Mouse (Mus musculus) limb, embryonic 12.5 days (tissue): ENCODE data around the gene Strada. TPM values are rescaled to one million over a fixed set of nuclear protein-coding genes. Genes with fewer than 3 reads are reported as not detected.

Experiments used
- ATAC-seq: fragments of 200-750 bp; cut with Nextera tagmentation; 2 replicates; pipeline ENCODE4 v1.8.0; 2017; ENCODE audit warnings: low read depth, moderate TSS enrichment; ENCODE audit not compliant: insufficient number of reproducible peaks, insufficient read depth, low FRiP score, low TSS enrichment
- H3K27ac ChIP-seq: fragments of 300-500 bp; sonication (generic); 2 replicates; pipeline ENCODE4 v1.5.1; 2016; ENCODE audit warnings: mild to moderate bottlenecking, moderate library complexity
- H3K27me3 ChIP-seq: fragments of 300-500 bp; sonication (generic); 2 replicates; pipeline ENCODE4 v1.6.1; 2016; ENCODE audit warnings: mild to moderate bottlenecking, moderate library complexity
- H3K36me3 ChIP-seq: fragments of 300-500 bp; sonication (generic); 2 replicates; pipeline ENCODE4 v1.6.1; 2016; ENCODE audit warnings: mild to moderate bottlenecking, moderate library complexity
- H3K4me1 ChIP-seq: fragments of 300-500 bp; sonication (generic); replicated peaks from 2 replicates; pipeline ENCODE4 v1.6.1; 2016
- H3K4me2 ChIP-seq: fragments of 300-500 bp; sonication (generic); 2 replicates; pipeline ENCODE4 v1.6.1; 2016; ENCODE audit warnings: mild to moderate bottlenecking, moderate library complexity
- H3K4me3 ChIP-seq: fragments of 300-500 bp; sonication (generic); replicated peaks from 2 replicates; pipeline ENCODE4 v1.5.1; 2016; ENCODE audit warnings: mild to moderate bottlenecking
- H3K9ac ChIP-seq: fragments of 300-500 bp; sonication (generic); replicated peaks from 2 replicates; pipeline ENCODE4 v1.6.1; 2016; ENCODE audit warnings: mild to moderate bottlenecking, moderate library complexity
- H3K9me3 ChIP-seq: fragments of 300-500 bp; sonication (generic); 2 replicates; pipeline ENCODE4 v1.6.1; 2016; ENCODE audit warnings: mild to moderate bottlenecking, moderate library complexity
- WGBS: fragments of 180-500 bp; shearing (Covaris S2); methylation state at CpG from one replicate; pipeline ENCODE4 v1.1.7; 2016; 5-methylcytosine and 5-hydroxymethylcytosine counted together
- polyA plus RNA-seq: library from polyadenylated mRNA; unstranded; fragments of >200 nt; fragmentation: Nextera tagmentation; extraction: Ambion mirVana; gene quantifications from 2 replicates; pipeline ENCODE4 v1.2.1, GENCODE M21; 2016

The Strada gene
- polyA plus RNA-seq, 1 experiment from 2014 or later, result 31.1 TPM

GRCm38 (mm10) chr11:106187326-106187725, 14.6 kb downstream of the Strada start:
- 84% methylated on average over 4 of the region's 4 CpGs for WGBS
- H3K27me3 ChIP-seq, result no peaks in the 10 kb centered on the region
- H3K27ac ChIP-seq, result no peak overlapping the region
- H3K4me2 ChIP-seq, result no peak overlapping the region
- no peak for ATAC-seq
- H3K4me3 ChIP-seq, result no peak overlapping the region
- peaks cover 3% of the 10 kb centered on the region for H3K4me1 ChIP-seq
- H3K36me3 ChIP-seq, result peaks cover 24% of the 10 kb centered on the region
- H3K9me3 ChIP-seq, result no peaks in the 10 kb centered on the region
- no peak overlapping the region for H3K9ac ChIP-seq

- Histone ChIP-seq H3K4me1 (no peaks in the 10 kb centered on the region), H3K36me3 (peaks cover 31% of the 10 kb centered on the region), H3K9me3 (no peaks in the 10 kb centered on the region), H3K4me2 (no peak overlapping the region), H3K27ac (no peak overlapping the region), H3K9ac (no peak overlapping the region), H3K27me3 (no peaks in the 10 kb centered on the region), H3K4me3 (no peak overlapping the region)
- ATAC-seq, result no peak
- WGBS, result 87% methylated on average over 2 of the region's 2 CpGs
Observed at GRCm38 (mm10) chr11:106180449-106180801, 21.5 kb downstream of the Strada start.

DNA sequence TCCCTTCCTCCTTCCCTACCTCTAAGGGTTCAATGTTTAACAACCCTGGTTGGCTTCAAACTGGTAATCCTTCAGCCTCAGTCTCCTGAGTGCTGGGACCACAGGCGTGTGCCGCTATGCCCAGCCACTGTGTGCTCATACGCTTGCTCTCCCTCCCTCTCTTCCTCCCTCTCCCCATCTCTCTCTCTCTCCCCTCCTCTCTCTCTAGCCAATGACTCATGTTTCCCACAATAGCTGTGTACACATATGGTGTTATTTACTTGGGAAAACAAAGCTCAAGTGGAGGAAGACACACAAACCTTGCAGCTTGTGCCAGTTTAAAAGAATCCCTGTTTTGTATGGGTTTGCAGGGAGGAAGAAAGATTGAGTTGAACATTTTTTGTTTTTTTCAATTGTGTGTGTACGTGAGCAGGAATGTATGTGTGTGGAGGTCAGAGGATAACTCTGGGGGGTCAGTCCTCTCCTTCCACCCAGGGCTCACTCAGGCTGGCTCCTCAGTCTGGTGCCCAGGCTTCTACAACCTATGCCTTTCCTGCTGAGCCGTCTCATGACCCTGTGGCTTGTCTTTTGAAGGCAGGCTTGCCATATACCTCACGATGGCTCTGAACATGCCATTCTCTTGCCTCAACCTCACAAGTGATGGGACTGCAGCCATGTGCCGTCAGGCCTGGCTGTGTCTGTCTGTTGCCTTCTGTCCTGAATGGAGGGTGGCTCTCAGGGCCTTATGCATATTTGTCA, 22.1 kb downstream of the Strada start:
- H3K4me3 ChIP-seq, result no peak overlapping the region
- H3K4me2 ChIP-seq, result no peak overlapping the region
- no peaks in the 10 kb centered on the region for H3K27me3 ChIP-seq
- peaks cover 31% of the 10 kb centered on the region for H3K36me3 ChIP-seq
- H3K9me3 ChIP-seq, result no peaks in the 10 kb centered on the region
- WGBS, result 84% methylated on average over 7 of the region's 7 CpGs
- H3K4me1 ChIP-seq, result 0 out of 2 replicates have a peak, but pooled peaks cover under 1% of the 10 kb centered on the region
- ATAC-seq, result no peak
- H3K27ac ChIP-seq, result no peak overlapping the region
- 0 out of 2 replicates have a peak overlapping the region, but pooled peaks have one; percentile 27 for H3K9ac ChIP-seq

DNA sequence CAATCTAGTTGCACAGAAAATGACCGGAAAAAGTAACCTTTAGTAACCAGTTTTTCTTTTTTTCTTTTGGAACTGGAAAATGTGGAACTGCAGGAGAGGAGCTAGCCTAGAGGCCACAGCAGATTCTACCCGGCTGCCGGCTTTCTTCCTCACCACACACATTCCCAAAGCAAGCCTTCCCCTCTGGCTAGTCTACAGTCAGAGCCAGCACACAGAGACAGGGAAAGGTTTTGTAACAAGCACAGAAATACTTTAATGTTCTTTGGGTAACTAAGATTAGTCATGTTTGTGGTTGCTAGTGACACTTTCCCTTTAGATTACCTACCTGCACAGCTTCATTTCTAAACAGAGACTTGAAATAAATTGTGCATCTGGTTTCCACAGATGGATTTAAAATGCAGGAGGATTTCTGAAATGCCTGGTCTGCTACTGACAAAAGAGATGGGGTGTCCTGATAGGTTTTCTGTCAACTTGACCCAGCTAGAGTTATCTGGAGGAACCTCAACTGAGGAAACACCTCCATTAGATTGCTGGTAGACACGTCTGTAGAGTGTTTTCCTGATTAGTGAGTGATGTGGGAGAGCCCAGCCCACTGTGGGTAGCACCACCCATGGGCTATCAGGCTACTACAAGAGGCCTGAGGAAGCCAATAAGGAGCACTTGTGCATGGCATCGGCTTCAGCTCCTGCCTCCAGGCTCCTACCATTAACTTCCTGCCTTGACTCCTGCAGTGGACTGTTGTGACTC, 23.8 kb downstream of the Strada start:
- H3K36me3 ChIP-seq, result peaks cover 19% of the 10 kb centered on the region
- H3K4me2 ChIP-seq, result no peak overlapping the region
- H3K9ac ChIP-seq, result no peak overlapping the region
- 77% methylated on average over 5 of the region's 5 CpGs for WGBS
- H3K4me1 ChIP-seq, result 0 out of 2 replicates have a peak, but pooled peaks cover 6% of the 10 kb centered on the region
- H3K27me3 ChIP-seq, result no peaks in the 10 kb centered on the region
- ATAC-seq, result no peak
- no peak overlapping the region for H3K27ac ChIP-seq
- no peak overlapping the region for H3K4me3 ChIP-seq
- no peaks in the 10 kb centered on the region for H3K9me3 ChIP-seq

DNA sequence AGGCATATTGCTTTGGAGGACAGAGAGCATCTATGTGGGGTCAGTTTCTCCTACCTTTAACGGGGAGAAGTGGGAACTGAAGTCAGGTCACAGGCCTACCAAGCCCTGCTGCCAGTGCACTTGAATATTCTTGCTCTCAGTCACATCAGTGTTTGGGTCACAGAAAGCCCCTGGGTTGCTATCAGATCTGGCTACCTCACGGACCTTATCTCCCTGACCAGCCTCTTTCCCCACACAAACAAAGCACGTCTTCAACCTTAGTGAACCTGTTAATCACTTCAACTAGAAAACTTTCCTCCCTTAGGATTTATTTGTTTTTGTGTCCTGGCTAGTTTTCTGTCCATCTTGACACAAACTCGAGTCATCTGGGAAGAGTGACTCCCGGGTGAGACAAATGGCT, 25.6 kb downstream of the Strada start:
- H3K4me1 ChIP-seq, result 0 out of 2 replicates have a peak, but pooled peaks cover 6% of the 10 kb centered on the region
- no peak overlapping the region for H3K9ac ChIP-seq
- no peak overlapping the region for H3K27ac ChIP-seq
- no peaks in the 10 kb centered on the region for H3K27me3 ChIP-seq
- no peak for ATAC-seq
- no peak overlapping the region for H3K4me3 ChIP-seq
- H3K36me3 ChIP-seq, result peaks cover 22% of the 10 kb centered on the region
- 78% methylated on average over 5 of the region's 5 CpGs for WGBS
- no peaks in the 10 kb centered on the region for H3K9me3 ChIP-seq
- no peak overlapping the region for H3K4me2 ChIP-seq

DNA sequence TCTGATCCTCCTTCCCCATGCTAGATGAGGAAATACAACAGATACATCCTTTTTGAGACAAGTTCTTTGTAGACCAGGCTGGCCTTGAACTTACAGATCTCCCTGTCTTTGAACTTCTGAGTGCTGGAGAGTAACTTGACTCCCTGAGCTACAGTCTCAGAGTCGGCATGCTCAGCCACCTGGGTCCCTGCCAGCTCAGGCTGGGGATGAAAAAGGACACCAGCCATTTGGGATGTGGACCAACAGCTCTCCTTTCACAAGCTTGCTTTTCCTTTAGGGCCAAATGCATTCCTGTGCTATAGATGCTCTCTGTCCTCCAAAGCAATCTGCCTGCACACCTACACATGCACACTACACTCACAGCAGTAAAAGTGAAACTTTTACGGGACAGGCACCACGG, 26.9 kb downstream of the Strada start:
- peaks cover 26% of the 10 kb centered on the region for H3K36me3 ChIP-seq
- 46% methylated on average over 3 of the region's 3 CpGs for WGBS
- 0 out of 2 replicates have a peak, but pooled peaks cover 6% of the 10 kb centered on the region for H3K4me1 ChIP-seq
- no peaks in the 10 kb centered on the region for H3K27me3 ChIP-seq
- H3K9ac ChIP-seq, result no peak overlapping the region
- no peak overlapping the region for H3K27ac ChIP-seq
- H3K4me3 ChIP-seq, result no peak overlapping the region
- no peak for ATAC-seq
- no peak overlapping the region for H3K4me2 ChIP-seq
- H3K9me3 ChIP-seq, result no peaks in the 10 kb centered on the region

DNA sequence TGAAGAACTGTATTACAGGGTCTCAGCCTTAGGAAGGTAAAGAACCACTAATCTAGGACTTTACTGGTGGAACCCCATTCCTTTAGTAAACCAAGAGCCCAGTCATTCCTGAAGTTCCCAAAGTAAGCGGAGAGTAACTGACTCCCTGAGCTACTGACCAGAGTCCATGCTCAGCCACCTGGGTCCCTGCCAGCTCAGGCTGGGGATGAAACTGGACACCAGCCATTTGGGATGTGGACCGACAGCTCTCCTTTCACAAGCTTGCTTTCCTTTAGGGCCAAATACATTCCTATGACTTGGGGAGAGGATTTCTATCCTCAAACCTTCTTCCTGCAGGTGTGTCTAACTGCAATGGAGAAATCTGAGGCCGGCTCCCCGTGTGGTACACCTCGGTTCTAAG, 27.6 kb downstream of the Strada start:
- no peak overlapping the region for H3K9ac ChIP-seq
- no peak overlapping the region for H3K4me3 ChIP-seq
- H3K36me3 ChIP-seq, result peaks cover 33% of the 10 kb centered on the region
- no peaks in the 10 kb centered on the region for H3K27me3 ChIP-seq
- H3K4me1 ChIP-seq, result 0 out of 2 replicates have a peak, but pooled peaks cover 6% of the 10 kb centered on the region
- WGBS, result 74% methylated on average over 5 of the region's 5 CpGs
- H3K9me3 ChIP-seq, result no peaks in the 10 kb centered on the region
- ATAC-seq, result no peak
- no peak overlapping the region for H3K27ac ChIP-seq
- no peak overlapping the region for H3K4me2 ChIP-seq

GRCm38 (mm10) chr11:106173228-106173627, 28.7 kb downstream of the Strada start:
- Histone ChIP-seq H3K4me2 (no peak overlapping the region), H3K27ac (no peak overlapping the region), H3K27me3 (no peaks in the 10 kb centered on the region), H3K9ac (no peak overlapping the region), H3K4me1 (0 out of 2 replicates have a peak, but pooled peaks cover 6% of the 10 kb centered on the region), H3K36me3 (peaks cover 38% of the 10 kb centered on the region), H3K9me3 (no peaks in the 10 kb centered on the region), H3K4me3 (no peak overlapping the region)
- no peak for ATAC-seq
- WGBS, result 94% methylated on average over 2 of the region's 2 CpGs

- peaks cover 62% of the 10 kb centered on the region for H3K36me3 ChIP-seq
- H3K9ac ChIP-seq, result no peak overlapping the region
- no peak for ATAC-seq
- 79% methylated on average over 7 of the region's 7 CpGs for WGBS
- H3K27ac ChIP-seq, result no peak overlapping the region
- no peak overlapping the region for H3K4me2 ChIP-seq
- H3K4me3 ChIP-seq, result no peak overlapping the region
- no peaks in the 10 kb centered on the region for H3K9me3 ChIP-seq
- H3K4me1 ChIP-seq, result 0 out of 2 replicates have a peak, but pooled peaks cover 6% of the 10 kb centered on the region
- H3K27me3 ChIP-seq, result no peaks in the 10 kb centered on the region
Observed at GRCm38 (mm10) chr11:106170807-106171206, 31.2 kb downstream of the Strada start.

DNA sequence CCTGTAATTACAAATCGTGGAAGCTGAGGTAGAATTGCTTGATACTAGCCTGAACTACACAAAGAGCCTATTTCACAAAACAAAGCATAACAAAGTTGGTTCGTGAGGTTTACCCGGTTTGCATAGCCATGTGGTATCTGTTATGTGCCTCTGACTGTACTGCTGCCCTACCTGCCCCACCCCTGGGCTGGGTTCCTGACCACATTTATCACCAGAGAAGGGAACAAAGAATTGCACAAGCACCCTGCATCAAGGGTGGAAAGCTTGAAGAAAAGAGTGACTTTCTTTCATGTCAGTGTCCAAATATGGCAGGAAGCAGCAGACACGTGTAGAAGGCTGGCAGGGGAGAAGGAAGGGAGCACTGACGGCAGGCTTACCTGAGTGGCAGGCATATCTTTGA, 34.5 kb downstream of the Strada start:
- Histone ChIP-seq H3K36me3 (peaks cover 85% of the 10 kb centered on the region), H3K4me3 (no peak overlapping the region), H3K4me1 (no peaks in the 10 kb centered on the region), H3K9ac (no peak overlapping the region), H3K4me2 (no peak overlapping the region), H3K27ac (no peak overlapping the region), H3K9me3 (no peaks in the 10 kb centered on the region), H3K27me3 (no peaks in the 10 kb centered on the region)
- 90% methylated on average over 5 of the region's 5 CpGs for WGBS
- no peak for ATAC-seq

GRCm38 (mm10) chr11:106164601-106165180, 37.3 kb downstream of the Strada start:
- H3K4me3 ChIP-seq, result no peak overlapping the region
- H3K27me3 ChIP-seq, result no peaks in the 10 kb centered on the region
- no peak overlapping the region for H3K9ac ChIP-seq
- no peak for ATAC-seq
- H3K4me2 ChIP-seq, result no peak overlapping the region
- WGBS, result 90% methylated on average over 16 of the region's 16 CpGs
- H3K9me3 ChIP-seq, result no peaks in the 10 kb centered on the region
- peaks cover 17% of the 10 kb centered on the region for H3K4me1 ChIP-seq
- H3K36me3 ChIP-seq, result peaks cover 69% of the 10 kb centered on the region
- no peak overlapping the region for H3K27ac ChIP-seq
